Mouse (Mus musculus): Measurements from ENCODE around the gene Zfp119b.

DNA sequence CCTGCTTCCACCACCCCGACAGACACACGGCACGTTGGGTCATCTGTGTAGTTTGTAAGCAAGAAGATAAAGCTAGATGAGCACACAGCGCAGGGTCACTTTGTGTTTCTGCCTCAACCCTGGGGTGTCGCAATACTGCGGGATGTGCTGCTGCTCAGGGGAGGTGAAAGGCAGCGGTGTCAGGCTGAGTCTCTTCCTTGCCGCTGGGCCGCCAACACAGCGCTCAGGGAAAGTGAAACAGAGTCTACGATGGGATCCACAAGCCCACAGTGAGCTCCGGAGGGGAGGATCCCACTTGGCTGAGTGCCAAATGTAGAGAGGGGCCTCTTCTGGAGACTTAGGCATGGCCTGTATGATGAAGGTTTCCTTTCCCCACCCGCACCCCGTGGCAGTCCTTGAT, 13.9 kb upstream of the Zfp119b start:
- TF ChIP-seq CTCF (IDR thresholded peaks at IDR 0.05; ENCODE audit: low read depth, low read length), result no peak
- TF ChIP-seq POLR2AphosphoS5 (IDR thresholded peaks at IDR 0.05; ENCODE audit: insufficient replicate concordance, low read depth, low read length), result no peak
- no peak for TF ChIP-seq TAL1 (conservative IDR thresholded peaks at IDR 0.05; ENCODE audit: low read depth, low read length)
- TF ChIP-seq GATA2 (IDR thresholded peaks at IDR 0.05; ENCODE audit: borderline replicate concordance, low read depth, low read length), result no peak
- no peak for TF ChIP-seq GATA1 (IDR thresholded peaks at IDR 0.05; ENCODE audit: borderline replicate concordance, low read length)
